Mouse (Mus musculus): Measurements from ENCODE around the gene Copa.

DNA sequence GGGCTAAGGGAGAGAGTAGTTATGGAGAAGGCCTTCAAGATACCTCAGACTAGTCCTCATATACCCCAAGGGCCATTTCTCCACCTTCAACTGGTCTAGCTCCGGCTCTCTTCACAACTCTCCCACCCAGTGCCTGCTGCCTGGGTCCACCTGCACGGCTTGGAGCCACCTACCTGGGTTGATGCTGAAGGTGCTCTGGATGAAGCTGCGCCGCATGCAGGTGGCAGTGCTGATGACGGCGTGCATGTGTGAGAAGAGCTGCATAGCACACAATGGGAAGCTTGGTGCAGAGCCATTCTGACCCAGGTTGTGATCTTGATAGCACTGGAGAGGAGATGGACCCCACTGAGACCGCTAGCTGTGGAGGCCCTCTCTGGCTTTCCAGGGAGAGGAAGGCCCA is 9.7 kb upstream of the Copa start:
- TF ChIP-seq EP300 (IDR thresholded peaks at IDR 0.05) = no peak
- no peak for TF ChIP-seq CTCF (IDR thresholded peaks at IDR 0.05)

All from lung, postnatal 0 days (tissue).